Mouse (Mus musculus) layer of hippocampus, adult 2 months (tissue): ENCODE measurements at regions not wholly inside any gene's neighbourhood (a gene's known extent, or its start where the extent isn't known, plus 50 kb on each side); places are given as distances from the start of the nearest gene placed in this dataset.

Experiments
- DNase-seq, 2 experiments: peaks; one replicate each; pipeline ENCODE4 v3.0.0; 2022; ENCODE audit warnings: low spot score in 2 of 2
- H3K27ac ChIP-seq: fragments of 200-600 bp; 2 replicates; pipeline ENCODE4 v1.8.1; 2022
- H3K4me3 ChIP-seq: fragments of 200-600 bp; 2 replicates; pipeline ENCODE4 v1.8.1; 2022; ENCODE audit warnings: mild to moderate bottlenecking
- CTCF ChIP-seq: fragments of 200-600 bp; conservative IDR thresholded peaks from 2 replicates; pipeline ENCODE4 v1.8.1; 2022; ENCODE audit warnings: antibody characterized with exemption, mild to moderate bottlenecking, moderate library complexity

DNA sequence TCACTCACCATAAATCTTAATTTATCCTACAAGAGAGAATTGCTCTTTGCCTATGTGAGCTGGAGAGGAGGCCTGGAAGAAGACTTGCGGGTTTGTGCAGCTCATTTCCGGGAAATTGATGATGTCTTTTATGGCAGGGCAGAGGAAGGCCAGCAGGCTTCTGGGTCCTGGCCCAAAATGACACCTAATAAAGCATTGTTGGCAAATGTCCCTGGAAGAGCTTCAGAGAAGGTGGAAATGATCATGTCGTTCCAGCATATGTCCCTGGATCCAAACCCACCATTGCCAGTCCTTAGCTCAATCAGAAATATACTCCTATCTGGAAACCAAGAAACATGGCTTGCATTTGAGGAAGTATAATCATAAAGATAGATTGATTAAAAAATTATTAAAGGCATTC lies 427.9 kb upstream of the 3110018I06Rik start:
- Histone ChIP-seq H3K27ac (no peak overlapping the region), H3K4me3 (no peak overlapping the region)
- no peak for DNase-seq
- no peak for TF ChIP-seq CTCF

DNA sequence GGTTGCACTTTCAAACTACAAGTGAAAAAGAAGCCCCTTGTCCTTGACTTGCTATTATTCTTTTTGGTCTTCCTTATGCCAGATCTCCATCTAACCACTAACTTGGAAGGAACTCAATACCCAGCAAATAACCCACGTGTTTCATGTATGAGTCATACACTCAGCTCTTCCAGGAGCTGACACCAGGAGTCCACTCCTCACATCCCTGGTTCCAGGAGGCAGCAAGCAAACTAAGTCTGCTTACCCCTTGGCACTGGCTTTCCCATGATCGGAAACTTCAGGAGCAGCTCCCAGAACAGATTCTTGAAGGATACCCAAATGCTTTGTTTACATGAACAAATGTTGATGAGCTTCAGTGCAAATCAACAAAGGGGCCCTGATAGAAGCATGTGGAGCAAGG lies 421.1 kb upstream of the 3110018I06Rik start:
- no peak for TF ChIP-seq CTCF
- Histone ChIP-seq H3K4me3 (no peak overlapping the region), H3K27ac (no peak overlapping the region)
- no peak for DNase-seq

DNA sequence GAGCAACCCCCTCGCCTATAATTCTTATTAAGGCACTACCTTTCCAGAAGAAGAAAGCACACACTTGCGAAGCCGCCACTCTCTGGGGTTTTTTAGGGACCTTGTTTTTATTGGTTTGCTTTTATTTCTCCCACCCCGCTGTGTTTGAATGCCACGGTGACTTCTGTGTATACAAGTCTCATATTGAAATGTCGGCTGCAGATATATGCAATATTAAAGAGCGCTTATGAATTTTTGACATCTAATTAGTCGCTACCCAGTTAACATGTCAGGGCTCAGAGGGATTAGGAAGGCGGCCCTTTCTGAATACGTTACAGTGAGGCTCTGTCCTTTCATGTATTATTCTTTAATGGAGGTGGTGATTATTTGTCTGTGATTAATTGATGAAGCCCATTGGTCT lies 405.9 kb upstream of the 3110018I06Rik start:
- no peak overlapping the region for H3K4me3 ChIP-seq
- H3K27ac ChIP-seq = no peak overlapping the region
- DNase-seq = no peak
- no peak for TF ChIP-seq CTCF

DNA sequence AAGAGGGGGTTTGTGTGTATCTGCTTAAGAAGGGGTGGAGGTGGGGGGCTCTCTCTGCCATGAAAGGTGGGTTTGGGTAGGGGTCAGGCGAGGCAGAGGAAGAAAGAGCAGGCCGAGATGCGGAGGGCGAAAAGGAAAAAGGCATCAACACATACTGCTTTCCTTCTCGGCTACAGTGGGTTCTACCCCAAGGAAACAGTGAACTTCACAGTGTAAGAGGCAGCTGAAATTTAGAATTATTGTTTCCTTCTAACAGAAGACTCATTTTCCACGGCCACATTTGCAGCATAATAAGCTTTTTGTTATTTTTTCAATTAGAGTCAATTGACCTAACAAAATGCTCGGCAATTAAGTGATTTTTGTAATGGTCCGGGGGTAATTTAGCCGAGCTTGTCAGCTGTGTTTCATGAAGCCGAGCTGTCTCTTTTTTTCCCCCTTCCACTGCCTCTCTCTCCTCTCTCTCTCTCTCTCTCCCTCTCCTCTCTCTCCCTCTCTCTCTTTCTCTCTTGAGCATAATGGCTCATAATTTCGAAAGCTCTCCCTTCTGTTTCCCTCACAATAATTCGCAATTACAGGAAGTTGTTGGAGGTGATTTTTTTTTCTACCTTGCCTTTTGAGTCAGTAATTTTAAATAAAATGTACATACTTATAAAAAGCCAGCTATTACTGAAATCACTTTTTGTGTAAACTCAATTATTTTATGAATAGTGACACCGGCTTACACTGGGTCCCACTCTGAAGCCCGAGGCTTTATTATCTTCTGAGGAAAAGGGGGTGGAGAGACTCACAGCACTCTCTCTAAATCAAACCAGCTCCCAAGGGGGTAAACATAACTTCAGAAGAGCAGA lies 403.1 kb upstream of the 3110018I06Rik start:
- Histone ChIP-seq H3K27ac (peak overlapping the region; percentile 33; the same call in 1 of the 2 replicates), H3K4me3 (no peak overlapping the region)
- no peak for TF ChIP-seq CTCF
- DNase-seq = no peak

DNA sequence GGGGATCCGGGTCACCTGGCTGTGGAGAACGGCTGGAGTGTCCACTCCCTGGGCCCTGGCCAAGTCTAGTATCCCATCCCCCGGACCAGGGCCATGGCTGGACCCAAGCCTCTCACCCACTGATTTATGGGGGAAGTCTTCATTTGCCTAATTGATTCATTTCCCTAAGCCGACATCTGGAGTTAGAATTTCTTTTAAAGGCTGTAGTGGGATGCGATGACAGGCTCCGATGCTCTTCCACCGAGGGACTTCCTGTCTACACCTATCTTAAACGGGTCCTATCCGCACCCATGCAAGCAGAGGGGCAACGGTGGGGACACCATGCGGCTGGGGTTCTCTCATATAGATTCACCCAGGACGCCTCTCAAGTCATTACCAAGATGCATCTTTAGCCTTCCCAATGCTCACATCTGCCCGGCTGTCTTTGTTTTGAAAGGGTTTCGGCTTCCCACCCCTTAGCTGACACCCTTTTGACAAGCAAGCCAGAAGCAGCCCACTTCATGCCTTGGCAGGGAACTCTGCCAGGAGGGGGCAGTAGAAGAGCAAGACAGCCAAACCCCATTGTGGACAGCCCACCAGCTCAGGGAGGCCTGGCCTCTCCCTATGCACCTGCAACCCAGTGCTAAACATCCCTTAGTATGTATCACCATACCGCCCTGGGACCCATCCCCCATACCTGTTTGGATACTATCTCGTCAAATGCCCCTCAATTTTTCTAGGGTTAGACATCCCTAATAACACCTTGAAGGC lies 402.4 kb upstream of the 3110018I06Rik start:
- peak; percentile 26 to 55 for DNase-seq
- peak overlapping the region; percentile 33; the same call in 1 of the 2 replicates for H3K27ac ChIP-seq
- peak; percentile 70 for TF ChIP-seq CTCF
- H3K4me3 ChIP-seq = no peak overlapping the region

DNA sequence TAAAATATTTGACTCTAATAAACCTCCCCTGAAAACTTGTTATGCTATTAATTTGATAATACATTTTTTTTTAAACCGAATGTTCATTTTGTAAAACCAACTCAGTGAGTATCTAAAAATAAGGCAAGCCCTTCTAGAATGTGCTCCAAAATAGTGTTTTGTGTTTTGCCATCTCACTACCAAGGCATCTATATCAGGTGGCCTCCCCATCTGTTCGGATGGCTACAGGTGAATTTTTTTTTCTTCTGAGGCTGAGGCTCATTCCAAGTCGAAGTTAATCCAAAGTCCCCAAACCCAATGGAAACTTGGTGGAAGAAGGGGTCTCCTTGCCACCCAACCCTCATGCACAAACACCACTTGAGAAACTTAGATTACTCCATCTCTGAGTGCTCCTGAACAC lies 396.3 kb upstream of the 3110018I06Rik start:
- Histone ChIP-seq H3K27ac (peak overlapping the region; percentile 68), H3K4me3 (no peak overlapping the region)
- no peak for DNase-seq
- TF ChIP-seq CTCF = no peak

DNA sequence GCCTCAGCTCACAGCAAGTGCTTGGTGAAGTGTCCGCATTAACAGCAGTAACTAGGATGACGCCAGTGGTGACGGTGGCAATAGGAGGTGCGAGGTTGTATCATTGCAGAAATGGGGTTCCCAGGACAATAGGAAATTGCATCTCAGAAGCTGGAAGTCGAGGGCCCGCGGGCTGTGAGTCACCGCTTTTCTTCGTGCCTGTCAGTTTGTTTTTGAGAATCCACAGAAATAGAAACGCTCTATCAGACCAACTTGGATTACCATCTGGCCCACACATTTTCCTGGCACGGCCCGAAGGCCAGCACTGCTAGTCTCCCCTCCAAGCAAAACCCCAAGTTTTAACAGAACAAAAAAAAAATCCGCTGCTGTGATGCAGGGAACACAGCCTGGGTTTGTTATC lies 395.1 kb upstream of the 3110018I06Rik start:
- DNase-seq = peak; percentile 66 to 74
- no peak for TF ChIP-seq CTCF
- Histone ChIP-seq H3K27ac (peak overlapping the region; percentile 74), H3K4me3 (no peak overlapping the region)

DNA sequence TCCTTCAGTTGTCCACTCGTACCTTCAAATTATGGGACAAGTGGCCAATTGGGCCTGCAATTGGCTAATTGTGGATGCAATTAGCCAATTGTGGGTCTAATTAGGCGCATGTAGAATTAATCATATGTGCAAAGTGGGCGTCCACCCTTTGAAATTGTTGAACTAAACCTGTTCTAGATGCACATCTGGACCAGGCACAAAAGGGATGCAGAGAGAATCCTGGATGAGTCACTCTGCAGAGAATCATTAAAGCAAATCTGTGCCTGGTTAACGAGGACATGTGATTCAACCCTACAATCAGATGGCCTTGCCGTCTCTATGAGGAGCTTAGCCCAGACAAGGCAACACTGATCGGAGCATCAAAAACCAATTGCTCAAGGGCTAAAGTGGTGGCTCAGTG lies 393.0 kb upstream of the 3110018I06Rik start:
- TF ChIP-seq CTCF = no peak
- no peak overlapping the region for H3K4me3 ChIP-seq
- no peak for DNase-seq
- no peak overlapping the region for H3K27ac ChIP-seq

DNA sequence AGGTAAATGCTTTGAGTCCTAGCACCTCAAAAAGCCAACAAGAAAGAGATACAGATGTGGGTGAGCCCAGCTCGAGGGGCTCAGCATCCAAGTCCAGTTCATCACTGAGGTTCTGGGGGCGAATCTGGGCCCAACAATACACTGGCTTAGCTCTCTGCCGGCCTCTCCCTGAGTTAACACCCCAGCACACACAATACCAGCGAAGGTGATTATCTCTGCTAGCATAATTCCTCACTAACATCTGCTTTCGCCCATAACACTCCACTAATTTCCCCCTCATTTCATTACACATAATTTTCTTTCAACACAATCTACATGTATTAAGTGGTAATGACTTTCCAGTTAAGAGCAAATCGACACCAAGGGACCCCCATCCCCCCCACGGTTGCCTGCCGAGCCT lies 383.9 kb upstream of the 3110018I06Rik start:
- no peak for TF ChIP-seq CTCF
- no peak overlapping the region for H3K27ac ChIP-seq
- DNase-seq = no peak
- H3K4me3 ChIP-seq = no peak overlapping the region

DNA sequence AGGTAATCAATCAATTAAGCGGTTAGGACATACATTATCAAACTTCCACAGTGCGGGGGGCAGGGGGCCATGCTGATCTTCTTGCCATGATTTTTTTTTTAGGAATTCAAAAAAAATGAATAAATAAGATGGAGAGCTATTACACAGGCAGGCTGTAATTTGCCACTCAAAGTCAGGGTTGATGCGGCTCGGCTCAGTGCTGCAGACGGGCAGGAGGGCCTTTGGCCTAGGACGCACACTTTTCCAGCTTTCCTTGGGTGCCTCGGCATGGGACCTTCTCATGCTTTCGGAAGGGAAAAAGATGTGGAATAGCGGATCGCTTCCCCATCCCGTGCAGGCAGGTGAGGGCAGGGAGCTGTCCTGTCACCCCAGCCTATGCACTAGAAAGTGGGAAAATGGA lies 383.4 kb upstream of the 3110018I06Rik start:
- Histone ChIP-seq H3K27ac (peak overlapping the region; percentile 48; the same call in 1 of the 2 replicates), H3K4me3 (no peak overlapping the region)
- TF ChIP-seq CTCF = no peak
- no peak for DNase-seq

DNA sequence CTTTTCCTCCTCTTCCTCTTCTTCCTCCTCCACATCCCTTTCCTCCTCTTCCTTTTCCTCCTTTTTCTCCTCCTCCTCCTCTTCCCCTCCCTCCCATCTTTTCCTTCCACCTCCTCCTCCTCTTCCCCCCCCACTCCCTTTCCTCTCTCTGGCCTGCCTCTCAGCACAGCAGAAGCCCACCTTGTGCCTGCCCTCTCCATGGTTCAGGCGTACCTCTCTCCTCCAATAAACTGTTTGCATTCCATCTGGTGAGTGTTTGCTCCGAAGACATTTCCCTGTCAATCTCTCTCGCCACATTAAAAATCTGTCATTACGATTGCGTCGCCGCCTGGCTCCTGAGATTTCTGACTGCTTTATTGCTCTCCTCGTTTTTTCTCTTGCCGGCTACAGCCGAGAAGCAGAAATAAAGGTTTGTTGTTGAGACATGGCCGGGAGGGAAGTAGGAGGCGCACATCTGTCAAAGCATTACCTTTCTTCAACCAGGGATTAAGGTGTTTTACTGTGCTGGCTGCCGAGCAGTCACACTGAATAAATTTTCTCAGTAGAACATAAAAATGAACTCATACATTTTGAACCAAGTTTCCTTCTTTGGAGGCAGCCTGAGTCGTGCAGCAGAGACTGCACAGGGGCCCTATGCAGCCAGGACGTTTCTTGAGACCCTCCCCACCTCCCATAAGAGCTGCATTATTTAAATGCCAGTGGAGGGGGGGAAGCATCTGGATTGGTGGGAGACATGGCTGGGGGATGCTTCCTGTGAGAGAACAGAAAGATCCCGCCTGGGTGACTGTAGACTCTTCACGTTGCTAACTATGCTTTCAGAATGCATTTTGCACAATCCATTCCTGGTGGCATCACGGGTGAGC lies 376.3 kb upstream of the 3110018I06Rik start:
- no peak for TF ChIP-seq CTCF
- DNase-seq = peak; percentile 36 to 42
- Histone ChIP-seq H3K27ac (peak overlapping the region; percentile 92), H3K4me3 (peak overlapping the region; percentile 42)

DNA sequence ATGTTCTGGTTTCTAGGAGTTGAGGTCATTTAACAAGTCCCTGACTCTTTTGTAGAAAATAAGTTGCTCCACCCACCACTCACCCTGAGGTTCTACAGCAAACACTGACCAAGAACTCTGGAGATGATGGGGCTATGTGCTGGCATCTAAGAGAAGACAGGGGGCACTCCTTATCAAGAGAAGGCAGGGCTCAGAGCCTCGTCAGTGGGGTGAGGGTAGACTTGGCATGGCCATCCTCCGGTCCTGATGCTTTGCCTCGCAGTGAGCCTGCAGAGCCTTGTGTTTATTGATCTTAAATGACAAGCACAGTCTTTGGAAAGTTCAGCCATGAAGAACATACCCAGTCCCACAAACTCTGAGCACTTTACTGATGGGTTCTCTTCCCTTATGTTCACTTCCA lies 370.1 kb upstream of the 3110018I06Rik start:
- Histone ChIP-seq H3K27ac (no peak overlapping the region), H3K4me3 (no peak overlapping the region)
- DNase-seq = no peak
- peak; percentile 27; the same call in 1 of the 2 replicates for TF ChIP-seq CTCF

DNA sequence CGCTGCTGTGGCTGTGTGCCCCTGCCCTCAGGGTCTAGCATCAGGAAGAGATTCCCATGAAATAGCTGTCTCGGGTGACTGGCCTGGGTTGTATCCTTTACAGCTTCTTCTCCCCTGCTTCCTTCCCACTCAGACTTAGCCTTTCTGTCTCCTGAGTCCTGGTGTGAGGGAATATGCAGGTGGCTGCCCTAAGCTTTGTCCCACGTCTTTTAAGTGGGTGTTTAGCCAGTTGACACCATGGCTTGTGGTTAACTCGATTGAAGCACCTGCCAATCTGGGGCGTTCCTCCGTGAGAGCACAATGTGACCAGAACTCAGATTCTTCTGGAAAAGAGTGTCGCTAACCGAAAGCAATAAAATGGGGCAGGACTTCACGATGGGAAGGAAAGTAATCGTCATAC lies 369.4 kb upstream of the 3110018I06Rik start:
- H3K27ac ChIP-seq = no peak overlapping the region
- no peak for TF ChIP-seq CTCF
- no peak for DNase-seq
- no peak overlapping the region for H3K4me3 ChIP-seq
